Mouse (Mus musculus) ES-Bruce4 (cell line): ENCODE results near the gene Ddc.

Experiments
- CTCF ChIP-seq: IDR thresholded peaks from one replicate; pipeline ENCODE4 v1.8.1; 2011; ENCODE audit warnings: low read depth, low read length
- EP300 ChIP-seq: IDR thresholded peaks from 2 replicates; pipeline ENCODE4 v1.6.1; 2011; ENCODE audit warnings: low read depth, low read length; ENCODE audit not compliant: insufficient read depth
- POLR2A ChIP-seq: IDR thresholded peaks from one replicate; pipeline ENCODE4 v1.8.1; 2011; ENCODE audit warnings: low read length; ENCODE audit not compliant: insufficient read depth

DNA sequence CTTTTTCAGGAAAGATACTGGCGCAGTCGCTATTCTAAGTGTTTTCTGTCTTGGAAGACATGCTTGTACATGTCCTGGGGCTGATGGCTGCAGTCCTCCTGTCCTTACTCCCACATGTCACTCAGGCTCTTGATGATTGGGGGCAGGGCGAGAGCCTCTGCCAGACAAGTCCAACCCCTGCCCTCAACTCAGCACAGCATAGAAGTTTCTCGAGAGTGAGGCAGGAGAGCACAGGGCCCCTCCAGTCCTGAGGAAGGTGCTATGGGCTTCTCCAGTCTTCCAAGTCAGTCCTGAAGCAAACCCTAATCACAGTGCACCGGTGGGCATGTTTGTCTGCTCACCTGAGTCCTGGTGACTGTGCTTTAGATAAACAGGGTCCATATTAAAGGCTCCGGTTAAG is 69.2 kb downstream of the Ddc start:
- TF ChIP-seq CTCF (no peak), POLR2A (no peak), EP300 (peak; percentile 79; the same call in 1 of the 2 replicates)
